Mouse (Mus musculus) megakaryocyte, embryonic 14.5 days (primary cell): ENCODE measurements around the gene Gm49601.

ENCODE experiments used
- FLI1 ChIP-seq: IDR thresholded peaks from 2 replicates; pipeline ENCODE4 v1.6.1; 2012; ENCODE audit warnings: low read length, inconsistent platforms, mixed read lengths
- GATA1 ChIP-seq: IDR thresholded peaks from 3 replicates; pipeline ENCODE4 v1.6.1; 2012; ENCODE audit warnings: mixed read lengths, low read length, inconsistent platforms, borderline replicate concordance

DNA sequence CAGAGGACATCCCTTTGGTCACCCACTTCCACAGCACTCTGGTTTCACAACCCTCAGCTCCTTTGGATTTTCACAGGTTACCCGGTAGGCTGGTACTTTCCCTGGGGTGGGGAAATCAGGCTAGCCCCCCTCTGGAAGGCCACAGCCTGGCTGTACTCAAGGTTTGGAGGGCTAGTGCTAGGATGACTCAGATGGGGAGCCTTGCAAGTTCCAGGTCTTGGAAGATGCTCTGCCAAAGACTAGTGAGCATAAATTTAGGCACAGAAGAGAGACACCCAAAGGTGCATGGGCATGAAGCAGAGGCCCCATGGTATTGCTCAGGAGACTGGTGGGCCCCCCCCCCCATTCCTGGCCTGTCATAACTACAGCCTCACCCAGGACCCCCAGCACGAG, 2.7 kb upstream of the Gm49601 start:
- TF ChIP-seq FLI1 (no peak), GATA1 (no peak)
